Mouse (Mus musculus) CH12.LX (cell line): Measurements from ENCODE around the gene Galc. TPM values are rescaled to one million over a fixed set of nuclear protein-coding genes. Genes with fewer than 3 reads are reported as not detected.

Source experiments
- DNase-seq: peaks from one replicate; pipeline ENCODE4 v3.0.0-alpha.2; 2013; ENCODE audit errors: extremely low read depth
- H3K27ac ChIP-seq: 2 replicates; pipeline ENCODE4 v1.5.1; 2012; ENCODE audit warnings: low read depth, mild to moderate bottlenecking, control low read depth, moderate library complexity; ENCODE audit not compliant: insufficient read depth
- H3K27me3 ChIP-seq: replicated peaks from 2 replicates; pipeline ENCODE3; 2012; ENCODE audit warnings: inconsistent platforms
- H3K36me3 ChIP-seq, 2 experiments: replicated peaks in 1 of 2; 2 replicates each; pipeline versions ENCODE3 to v1.6.1; 2012; ENCODE audit warnings: inconsistent platforms in 1 of 2, low read length in 1 of 2, mild to moderate bottlenecking in 1 of 2, mixed read lengths in 1 of 2, moderate library complexity in 1 of 2; ENCODE audit not compliant: control insufficient read depth in 1 of 2, insufficient read depth in 1 of 2
- H3K4me1 ChIP-seq, 2 experiments: 2 replicates each; pipeline ENCODE4 v1.6.1; 2012; ENCODE audit warnings: inconsistent platforms in 1 of 2, moderate library complexity in 1 of 2; ENCODE audit not compliant: insufficient read depth in 2 of 2, control insufficient read depth in 1 of 2
- H3K4me2 ChIP-seq: 2 replicates; pipeline ENCODE4 v1.6.1; 2012; ENCODE audit warnings: low read depth, mild to moderate bottlenecking, control low read depth; ENCODE audit not compliant: poor library complexity, insufficient read depth, severe bottlenecking
- H3K4me3 ChIP-seq, 3 experiments: fragments of 150-350 bp in 1 of 3; sonication (generic) in 1 of 3; replicated peaks in 1 of 3; 2 replicates each; pipeline versions ENCODE3 to v1.5.1; 2011 to 2012; ENCODE audit warnings: low read depth in 2 of 3, low read length in 2 of 3, mild to moderate bottlenecking in 2 of 3, moderate library complexity in 2 of 3, control low read depth in 1 of 3, improper control_type of control experiment in 1 of 3, inconsistent platforms in 1 of 3, mixed read lengths in 1 of 3; ENCODE audit not compliant: poor library complexity in 1 of 3
- H3K79me2 ChIP-seq: replicated peaks from 2 replicates; pipeline ENCODE4 v1.6.1; 2012; ENCODE audit warnings: mild to moderate bottlenecking, moderate library complexity; ENCODE audit not compliant: control insufficient read depth, poor library complexity, insufficient read depth, severe bottlenecking; ENCODE audit errors: extremely low read depth
- H3K9ac ChIP-seq: 2 replicates; pipeline ENCODE4 v1.6.1; 2012; ENCODE audit warnings: low read depth, mild to moderate bottlenecking, control low read depth, moderate library complexity; ENCODE audit not compliant: insufficient read depth
- H3K9me3 ChIP-seq: replicated peaks from 2 replicates; pipeline ENCODE3; 2012; ENCODE audit warnings: low read length, inconsistent platforms, mixed read lengths
- BHLHE40 ChIP-seq: IDR thresholded peaks from 2 replicates; pipeline ENCODE4 v1.6.1; 2011; ENCODE audit warnings: mild to moderate bottlenecking, low read depth, low read length, improper control_type of control experiment
- CHD1 ChIP-seq: IDR thresholded peaks from 2 replicates; pipeline ENCODE4 v1.6.1; 2012; ENCODE audit warnings: low read depth, low read length, improper control_type of control experiment, inconsistent platforms
- ETS1 ChIP-seq: conservative IDR thresholded peaks from 2 replicates; pipeline ENCODE4 v1.6.1; 2012; ENCODE audit warnings: low read depth, mild to moderate bottlenecking, inconsistent platforms, low read length, improper control_type of control experiment, moderate library complexity
- HCFC1 ChIP-seq: IDR thresholded peaks from 2 replicates; pipeline ENCODE4 v1.6.1; 2012; ENCODE audit warnings: low read depth, mild to moderate bottlenecking, inconsistent platforms, low read length, improper control_type of control experiment
- MAFK ChIP-seq: IDR thresholded peaks from 2 replicates; pipeline ENCODE4 v1.6.1; 2011; ENCODE audit warnings: low read length, improper control_type of control experiment; ENCODE audit not compliant: insufficient replicate concordance
- MAX ChIP-seq: IDR thresholded peaks from 2 replicates; pipeline ENCODE4 v1.6.1; 2011; ENCODE audit warnings: low read length, improper control_type of control experiment
- NELFE ChIP-seq: IDR thresholded peaks from 2 replicates; pipeline ENCODE4 v1.6.1; 2011; ENCODE audit warnings: low read depth, low read length, improper control_type of control experiment
- PAX5 ChIP-seq: IDR thresholded peaks from 2 replicates; pipeline ENCODE4 v1.6.1; 2012; ENCODE audit warnings: low read length, inconsistent platforms, mixed read lengths
- RCOR1 ChIP-seq: conservative IDR thresholded peaks from 2 replicates; pipeline ENCODE4 v1.6.1; 2012; ENCODE audit warnings: low read depth, mild to moderate bottlenecking, inconsistent platforms, low read length, improper control_type of control experiment
- SIN3A ChIP-seq: IDR thresholded peaks from 2 replicates; pipeline ENCODE4 v1.6.1; 2012; ENCODE audit warnings: low read length, improper control_type of control experiment, inconsistent platforms
- SMC3 ChIP-seq: IDR thresholded peaks from 2 replicates; pipeline ENCODE4 v1.6.1; 2011; ENCODE audit warnings: low read depth, low read length, improper control_type of control experiment
- UBTF ChIP-seq: IDR thresholded peaks from 2 replicates; pipeline ENCODE4 v1.6.1; 2012; ENCODE audit warnings: low read depth, mild to moderate bottlenecking, inconsistent platforms, low read length, improper control_type of control experiment, moderate library complexity
- USF2 ChIP-seq: conservative IDR thresholded peaks from 2 replicates; pipeline ENCODE4 v1.6.1; 2011; ENCODE audit warnings: low read depth, low read length, improper control_type of control experiment
- ZC3H11A ChIP-seq: IDR thresholded peaks from 2 replicates; pipeline ENCODE4 v1.6.1; 2012; ENCODE audit warnings: low read depth, mild to moderate bottlenecking, inconsistent platforms, low read length, improper control_type of control experiment
- ZKSCAN1 ChIP-seq: IDR thresholded peaks from 2 replicates; pipeline ENCODE4 v1.6.1; 2012; ENCODE audit warnings: low read depth, inconsistent platforms, low read length, improper control_type of control experiment, borderline replicate concordance
- dilution Hi-C: fragments of 300-500 bp; cut with MboI; formaldehyde crosslinking; loops from 2 replicates; pipeline ENCODE4 v1.14.3; 2020; ENCODE audit warnings: low sequenced_read_pairs; ENCODE audit not compliant: extremely low pct_unique_long_range_greater_than_20kb, extremely low pct_ligation_motif_present
- in situ Hi-C: fragments of 300-500 bp; cut with MboI; formaldehyde crosslinking; loops from 3 replicates; pipeline ENCODE4 v1.14.3; 2019; ENCODE audit warnings: low sequenced_read_pairs, low pct_ligation_motif_present, low pct_unique_long_range_greater_than_20kb, mixed read lengths
- polyA plus RNA-seq: library from polyadenylated mRNA; unstranded; fragments of >175 nt; gene quantifications from 2 replicates; pipeline ENCODE4 v1.2.1, GENCODE M21; 2012; ENCODE audit warnings: low read depth; ENCODE audit not compliant: insufficient read length
- total RNA-seq, 2 experiments: library from RNA; depleted of rRNA; stranded (reverse); fragments of 300-350 nt in 1 of 2; fragments of >200 nt in 1 of 2; gene quantifications; 2 replicates each; pipeline ENCODE4 v1.2.3; 2012 to 2014

Gene Galc
- total and polyA plus RNA-seq, 3 experiments, result 1.6 to 9.1 (median 6.4) TPM

GRCm38 (mm10) chr12:98210495-98210894, 48.8 kb downstream of the Galc start:
- dilution Hi-C loops (no loop called here), in situ Hi-C loops (loop anchor here (10.0 to 25.0 kb wide), 2 partner anchors 64 to 227 kb away; no protein-coding TSS in a partner anchor)
- Histone ChIP-seq H3K27ac (no peak overlapping the region), H3K4me2 (no peak overlapping the region), H3K9ac (no peak overlapping the region), H3K79me2 (no peaks in the 10 kb centered on the region), H3K4me3 (no peak overlapping the region), H3K27me3 (no peaks in the 10 kb centered on the region), H3K9me3 (no peaks in the 10 kb centered on the region), H3K36me3 (peaks cover 13 to 32% of the 10 kb centered on the region in 2 experiments), H3K4me1 (peaks cover 4 to 31% of the 10 kb centered on the region in 2 experiments)
- DNase-seq, result no peak
- no peak for TF ChIP-seq ZKSCAN1
- no peak for TF ChIP-seq CHD1
- no peak for TF ChIP-seq HCFC1
- no peak for TF ChIP-seq RCOR1

GRCm38 (mm10) chr12:98208104-98208503, 51.2 kb downstream of the Galc start:
- Histone ChIP-seq H3K79me2 (no peaks in the 10 kb centered on the region), H3K4me1 (peaks cover 0 to 23% of the 10 kb centered on the region in 2 experiments; a peak in 2 of 4 replicates), H3K27ac (no peak overlapping the region), H3K36me3 (peaks cover 11 to 34% of the 10 kb centered on the region in 2 experiments), H3K27me3 (no peaks in the 10 kb centered on the region), H3K4me3 (no peak overlapping the region), H3K9ac (no peak overlapping the region), H3K9me3 (no peaks in the 10 kb centered on the region), H3K4me2 (no peak overlapping the region)
- TF ChIP-seq BHLHE40 (no peak), HCFC1 (no peak), SIN3A (no peak), USF2 (no peak), MAFK (no peak), SMC3 (no peak), ETS1 (no peak), MAX (no peak), UBTF (no peak), NELFE (no peak), ZC3H11A (no peak), PAX5 (no peak)
- in situ Hi-C loops (loop anchor here (10.0 to 25.0 kb wide), 2 partner anchors 229 to 417 kb away; partner anchors contain the start of gene Spata7), dilution Hi-C loops (no loop called here)
- DNase-seq, result no peak
